In the genomic region with DNA sequence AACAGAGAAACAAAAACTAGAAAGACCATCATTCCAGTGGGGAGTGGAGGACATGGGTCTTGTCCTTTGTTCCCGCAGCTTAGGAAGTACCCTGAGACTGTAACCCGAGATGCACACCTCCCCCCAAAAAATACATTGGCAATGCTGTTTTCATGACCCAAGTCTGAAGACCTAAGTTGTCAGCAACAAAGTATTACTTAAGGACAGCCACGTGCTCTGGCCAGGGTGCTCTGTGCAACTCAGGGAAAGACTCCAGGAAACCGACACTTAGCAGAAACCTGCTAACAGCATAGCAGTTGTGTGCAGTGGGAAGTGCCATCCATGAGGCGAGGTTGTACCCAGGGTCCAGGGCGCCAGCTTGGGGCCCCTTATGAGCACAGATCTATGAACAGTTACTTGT, we compare ENCODE assay signal across 14 mouse cellular contexts. TPM values are rescaled to one million over a fixed set of nuclear protein-coding genes. Genes with fewer than 3 reads are reported as not detected.
DNase-seq lines count a peak whose midpoint lies in the region; ATAC-seq and TF ChIP-seq lines count a peak whose summit lies in the region.
"Had no signal": no experiment of that assay in that cellular context is flagged by ENCODE, and none has a peak within 500 bp of the region (broad histone marks: within the 10 kb centered on the region; RNA-seq: fewer than 3 reads in every experiment).

No protein-coding gene starts in this region.

- no peak for TF ChIP-seq EP300 in heart, postnatal 0 days (IDR thresholded peaks at IDR 0.05; ENCODE audit: low read depth)

- peak overlapping the region; percentile 49 for H3K4me2 ChIP-seq in kidney, embryonic 15.5 days
- no peak overlapping the region for H3K4me2 ChIP-seq in midbrain, embryonic 11.5 days
- H3K4me2 ChIP-seq in midbrain, embryonic 15.5 days: no peak overlapping the region
- no peak overlapping the region for H3K4me2 ChIP-seq in heart, postnatal 0 days (ENCODE audit: low read depth, low read length)
- H3K4me2 ChIP-seq in stomach, embryonic 16.5 days (ENCODE audit: low read depth, low read length): no peak overlapping the region
- H3K4me2 ChIP-seq: liver, embryonic 13.5 days; neural tube, embryonic 15.5 days had no signal

- H3K27me3 ChIP-seq in kidney, embryonic 15.5 days: no peaks in the 10 kb centered on the region
- no peaks in the 10 kb centered on the region for H3K27me3 ChIP-seq in midbrain, embryonic 11.5 days (ENCODE audit: control insufficient read depth, insufficient read depth, low read length)
- H3K27me3 ChIP-seq in midbrain, embryonic 15.5 days (replicated peaks): no peaks in the 10 kb centered on the region
- no peaks in the 10 kb centered on the region for H3K27me3 ChIP-seq in heart, postnatal 0 days (ENCODE audit: control insufficient read depth, insufficient read depth, low read length)
- H3K27me3 ChIP-seq in stomach, embryonic 16.5 days (ENCODE audit: control insufficient read depth, insufficient read depth, low read length): no peaks in the 10 kb centered on the region
- H3K27me3 ChIP-seq: neural tube, embryonic 15.5 days had no signal

- H3K4me3 ChIP-seq in kidney, embryonic 15.5 days (replicated peaks): no peak overlapping the region
- no peak overlapping the region for H3K4me3 ChIP-seq in midbrain, embryonic 11.5 days (ENCODE audit: low read depth, low read length)
- H3K4me3 ChIP-seq in midbrain, embryonic 15.5 days: no peak overlapping the region
- H3K4me3 ChIP-seq in heart, postnatal 0 days (ENCODE audit: low read depth, low read length): no peak overlapping the region
- H3K4me3 ChIP-seq in stomach, embryonic 16.5 days (replicated peaks; ENCODE audit: low read length): no peak overlapping the region
- H3K4me3 ChIP-seq: liver, embryonic 13.5 days; neural tube, embryonic 15.5 days had no signal

- H3K9ac ChIP-seq in kidney, embryonic 15.5 days: no peak overlapping the region
- no peak overlapping the region for H3K9ac ChIP-seq in midbrain, embryonic 11.5 days (ENCODE audit: low read length)
- no peak overlapping the region for H3K9ac ChIP-seq in midbrain, embryonic 15.5 days
- no peak overlapping the region for H3K9ac ChIP-seq in heart, postnatal 0 days (replicated peaks; ENCODE audit: low read depth, low read length)
- 0 out of 2 replicates have a peak overlapping the region, but pooled peaks have one; percentile 29 for H3K9ac ChIP-seq in stomach, embryonic 16.5 days (ENCODE audit: low read length)
- H3K9ac ChIP-seq: liver, embryonic 13.5 days; neural tube, embryonic 15.5 days had no signal

- 16% methylated on average over 6 of the region's 6 CpGs for WGBS in kidney, embryonic 15.5 days
- WGBS in midbrain, embryonic 11.5 days: 65% methylated on average over 6 of the region's 6 CpGs
- 68% methylated on average over 6 of the region's 6 CpGs for WGBS in midbrain, embryonic 15.5 days
- WGBS in heart, postnatal 0 days: 47% methylated on average over 6 of the region's 6 CpGs
- 47% methylated on average over 6 of the region's 6 CpGs for WGBS in stomach, embryonic 16.5 days

- H3K9me3 ChIP-seq in kidney, embryonic 15.5 days (replicated peaks): no peaks in the 10 kb centered on the region
- H3K9me3 ChIP-seq in midbrain, embryonic 11.5 days (ENCODE audit: control insufficient read depth, low read length): peaks cover 4% of the 10 kb centered on the region; the same call in 1 of the 2 replicates
- H3K9me3 ChIP-seq in midbrain, embryonic 15.5 days: 0 out of 2 replicates have a peak, but pooled peaks cover 4% of the 10 kb centered on the region
- H3K9me3 ChIP-seq in heart, postnatal 0 days (replicated peaks; ENCODE audit: control insufficient read depth, low read length): no peaks in the 10 kb centered on the region
- peaks cover 6% of the 10 kb centered on the region; the same call in 1 of the 2 replicates for H3K9me3 ChIP-seq in stomach, embryonic 16.5 days (replicated peaks; ENCODE audit: control insufficient read depth, low read length)
- H3K9me3 ChIP-seq: neural tube, embryonic 15.5 days had no signal

- H3K36me3 ChIP-seq in kidney, embryonic 15.5 days: no peaks in the 10 kb centered on the region
- no peaks in the 10 kb centered on the region for H3K36me3 ChIP-seq in midbrain, embryonic 11.5 days (ENCODE audit: control insufficient read depth, insufficient read depth, low read length)
- H3K36me3 ChIP-seq in midbrain, embryonic 15.5 days (replicated peaks): no peaks in the 10 kb centered on the region
- H3K36me3 ChIP-seq in heart, postnatal 0 days (replicated peaks; ENCODE audit: control insufficient read depth, insufficient read depth, low read length): no peaks in the 10 kb centered on the region
- no peaks in the 10 kb centered on the region for H3K36me3 ChIP-seq in stomach, embryonic 16.5 days (ENCODE audit: control insufficient read depth, insufficient read depth, low read length)
- H3K36me3 ChIP-seq: liver, embryonic 13.5 days; neural tube, embryonic 15.5 days had no signal

- DNase-seq in kidney, postnatal 4 days: no peak
- DNase-seq in midbrain, embryonic 11.5 days (ENCODE audit: low spot score, missing footprints): peak; percentile 77
- no peak for DNase-seq in heart, postnatal 0 days (ENCODE audit: low spot score)
- no peak for DNase-seq in embryo, embryonic 10.5 days (ENCODE audit: low spot score)
- DNase-seq: adrenal gland, postnatal 36 days; cerebellum, postnatal 25 days; liver, embryonic 13.5 days; retina, postnatal 1 day; thymus, postnatal 14 days had no signal

- no peak for TF ChIP-seq CTCF in heart, postnatal 0 days (IDR thresholded peaks at IDR 0.05; ENCODE audit: low read depth)

- no peak for ATAC-seq in kidney, embryonic 15.5 days (replicated peaks; ENCODE audit: low FRiP score)
- no peak for ATAC-seq in midbrain, embryonic 11.5 days (ENCODE audit: low FRiP score)
- ATAC-seq in midbrain, embryonic 15.5 days (replicated peaks): no peak
- ATAC-seq in heart, postnatal 0 days (ENCODE audit: insufficient read depth, low read depth): no peak
- no peak for ATAC-seq in stomach, embryonic 16.5 days (ENCODE audit: insufficient read depth, low FRiP score)
- ATAC-seq: CD4-positive, CD25-positive, alpha-beta regulatory T cell, adult 4 months had no signal

- H3K27ac ChIP-seq in kidney, embryonic 15.5 days: no peak overlapping the region
- H3K27ac ChIP-seq in midbrain, embryonic 11.5 days (ENCODE audit: low read depth, low read length): no peak overlapping the region
- H3K27ac ChIP-seq in midbrain, embryonic 15.5 days: no peak overlapping the region
- peak overlapping the region; percentile 88 for H3K27ac ChIP-seq in heart, postnatal 0 days (ENCODE audit: low read depth)
- no peak overlapping the region for H3K27ac ChIP-seq in stomach, embryonic 16.5 days (ENCODE audit: low read length)
- H3K27ac ChIP-seq: liver, embryonic 13.5 days; neural tube, embryonic 15.5 days had no signal

- peaks cover 20% of the 10 kb centered on the region for H3K4me1 ChIP-seq in kidney, embryonic 15.5 days
- no peaks in the 10 kb centered on the region for H3K4me1 ChIP-seq in midbrain, embryonic 11.5 days (ENCODE audit: control insufficient read depth, insufficient read depth, low read length)
- no peaks in the 10 kb centered on the region for H3K4me1 ChIP-seq in midbrain, embryonic 15.5 days
- peaks cover 21% of the 10 kb centered on the region for H3K4me1 ChIP-seq in heart, postnatal 0 days (ENCODE audit: control insufficient read depth, insufficient read depth)
- H3K4me1 ChIP-seq in stomach, embryonic 16.5 days (ENCODE audit: control insufficient read depth, insufficient read depth, low read length): peaks cover 16% of the 10 kb centered on the region
- H3K4me1 ChIP-seq: liver, embryonic 13.5 days; neural tube, embryonic 15.5 days had no signal

RNA-seq across cellular contexts. Expression of a gene that starts 22.2 kb away (rescaled TPM):
- polyA plus RNA-seq in kidney, embryonic 15.5 days (2015; fragmentation: Nextera tagmentation; extraction: Ambion mirVana): 6.4 and 6.9 TPM in 2 replicates
- polyA plus RNA-seq in midbrain, embryonic 11.5 days (2014; fragmentation: Nextera tagmentation; extraction: Ambion mirVana): 5.8 and 7.4 TPM in 2 replicates
- 18.1 and 18.2 TPM in 2 replicates for polyA plus RNA-seq in midbrain, embryonic 15.5 days (2015; fragmentation: Nextera tagmentation; extraction: Ambion mirVana)
- 23.7 and 26.9 TPM in 2 replicates for total RNA-seq in heart, postnatal 0 days (2014; rRNA removed; ENCODE audit: low replicate concordance)
- 7.8 and 8.5 TPM in 2 replicates for polyA plus RNA-seq in heart, postnatal 0 days (2015; fragmentation: Nextera tagmentation; extraction: Ambion mirVana)
- 6.3 and 8.4 TPM in 2 replicates for polyA plus RNA-seq in stomach, embryonic 16.5 days (2015; fragmentation: Nextera tagmentation; extraction: Ambion mirVana)
